Mouse (Mus musculus): ENCODE measurements at regions not wholly inside any gene's neighbourhood (a gene's known extent, or its start where the extent isn't known, plus 50 kb on each side); places are given as distances from the start of the nearest gene placed in this dataset.

- no peak overlapping the region for H3K4me2 ChIP-seq (replicated peaks; ENCODE audit: low read depth, low read length)
- no peaks in the 10 kb centered on the region for H3K36me3 ChIP-seq (ENCODE audit: insufficient read depth, low read length)
- 58% methylated on average over 12 of the region's 12 CpGs for WGBS
- no peaks in the 10 kb centered on the region for H3K9me3 ChIP-seq (ENCODE audit: low read length)
- no peaks in the 10 kb centered on the region for H3K27me3 ChIP-seq (ENCODE audit: insufficient read depth, low read length)
- H3K4me1 ChIP-seq (ENCODE audit: insufficient read depth, low read length), result peaks cover 26% of the 10 kb centered on the region
- H3K9ac ChIP-seq (replicated peaks; ENCODE audit: low read length), result 0 out of 2 replicates have a peak overlapping the region, but pooled peaks have one; percentile 12
- no peak overlapping the region for H3K27ac ChIP-seq (ENCODE audit: low read length)
- H3K4me3 ChIP-seq (ENCODE audit: low read length), result no peak overlapping the region
- no peak for ATAC-seq (ENCODE audit: low FRiP score, low TSS enrichment)
These were observed 49.8 kb upstream of the Sipa1l2 start for GRCm38 (mm10) chr8:125619336-125619906.
